Mouse (Mus musculus) 3134 (cell line): ENCODE data around the gene Dgka.
"Not testable (repeated sequence)": the region's sequence is repeated elsewhere in the genome, so short reads cannot be mapped to it uniquely, and the experiment has no call there.

Experiments
- DNase-seq: peaks from one replicate; pipeline ENCODE4 v3.0.0-alpha.2; 2011; ENCODE audit warnings: low spot score; ENCODE audit not compliant: insufficient read length; ENCODE audit errors: extremely low read depth

Dgka gene

GRCm38 (mm10) chr10:128737435-128737834 lies 7.2 kb downstream of the Dgka start:
- peak; percentile 32 for DNase-seq

- DNase-seq: no peak
Observed at GRCm38 (mm10) chr10:128731992-128732391, 12.7 kb downstream of the Dgka start.

- peak; percentile 46 for DNase-seq
Observed at GRCm38 (mm10) chr10:128731002-128731433, 13.6 kb downstream of the Dgka start.

GRCm38 (mm10) chr10:128728059-128728458 lies 16.6 kb downstream of the Dgka start:
- no peak for DNase-seq

GRCm38 (mm10) chr10:128725466-128725865 lies 19.2 kb downstream of the Dgka start:
- DNase-seq: not testable (repeated sequence)

GRCm38 (mm10) chr10:128715559-128716537 lies 28.8 kb downstream of the Dgka start:
- no peak for DNase-seq

- DNase-seq: not testable (repeated sequence)
Observed at GRCm38 (mm10) chr10:128711318-128711717, 33.3 kb downstream of the Dgka start.

- DNase-seq: no peak
Observed at GRCm38 (mm10) chr10:128705317-128705693, 39.4 kb downstream of the Dgka start.

GRCm38 (mm10) chr10:128704491-128705316 lies 40.0 kb downstream of the Dgka start, which contains the start of gene Cdk2:
Gene Cdk2, minus strand, starts transcription at chr10:128705031.
- peak; percentile 95 for DNase-seq

- no peak for DNase-seq
Observed at GRCm38 (mm10) chr10:128703895-128704294, 40.8 kb downstream of the Dgka start, which contains the start of gene Pmel. Gene Pmel, plus strand, starts transcription at chr10:128704195.

- no peak for DNase-seq
Observed at GRCm38 (mm10) chr10:128702328-128703007, 42.2 kb downstream of the Dgka start.

GRCm38 (mm10) chr10:128700712-128701111 lies 43.9 kb downstream of the Dgka start:
- no peak for DNase-seq

- no peak for DNase-seq
Observed at GRCm38 (mm10) chr10:128699611-128700010, 45.0 kb downstream of the Dgka start.

- no peak for DNase-seq
Observed at GRCm38 (mm10) chr10:128699006-128699405, 45.6 kb downstream of the Dgka start.

- no peak for DNase-seq
Observed at GRCm38 (mm10) chr10:128697072-128697725, 47.5 kb downstream of the Dgka start.

GRCm38 (mm10) chr10:128695992-128696807 lies 48.5 kb downstream of the Dgka start, which contains the start of gene Rab5b:
Gene Rab5b, minus strand, starts transcription at chr10:128696264.
- DNase-seq: peak; percentile 98

- no peak for DNase-seq
Observed at GRCm38 (mm10) chr10:128695411-128695991, 49.2 kb downstream of the Dgka start.

GRCm38 (mm10) chr10:128674469-128675008 lies 70.1 kb downstream of the Dgka start:
- no peak for DNase-seq
